Mouse (Mus musculus) macrophage (primary cell): Measurements from ENCODE around the gene Foxb1. TPM values are rescaled to one million over a fixed set of nuclear protein-coding genes. Genes with fewer than 3 reads are reported as not detected.

Source experiments
- H3K27ac ChIP-seq: fragments of 350-480 bp; formaldehyde crosslinking; 2 replicates; pipeline ENCODE4 v1.9.0; 2021
- H3K36me3 ChIP-seq: fragments of 350-480 bp; formaldehyde crosslinking; 2 replicates; pipeline ENCODE4 v1.9.0; 2021; ENCODE audit errors: inconsistent target
- H3K4me3 ChIP-seq: fragments of 350-480 bp; formaldehyde crosslinking; 2 replicates; pipeline ENCODE4 v1.9.0; 2021; ENCODE audit errors: inconsistent target
- H3K79me2 ChIP-seq: fragments of 350-480 bp; formaldehyde crosslinking; 2 replicates; pipeline ENCODE4 v1.9.0; 2021; ENCODE audit errors: inconsistent target
- WGBS: methylation state at CpG from one replicate; pipeline ENCODE4 v1.1.7; 2026; ENCODE audit warnings: inconsistent platforms; ENCODE audit not compliant: missing documents; 5-methylcytosine and 5-hydroxymethylcytosine counted together
- polyA plus RNA-seq: library from polyadenylated mRNA; stranded (reverse); fragments of 250-400 nt; gene quantifications from 3 replicates; pipeline ENCODE4 v1.2.4, GENCODE M21; 2018; ENCODE audit warnings: inconsistent platforms
- total RNA-seq, 78 experiments: library from RNA; depleted of rRNA; stranded (reverse); fragments of 250-400 nt; gene quantifications; 1 replicate in 9 of 78; 2 replicates in 24 of 78; 3 replicates in 43 of 78; 4 replicates in 2 of 78; pipeline ENCODE4 v1.2.4; 2018; ENCODE audit warnings: inconsistent platforms in 56 of 78

The Foxb1 gene
- total RNA-seq (2018; cell fraction: chromatin; rRNA removed) = not detected
- total RNA-seq (2018; cell fraction: cytosol; rRNA removed) = not detected
- not detected for total RNA-seq (2018; cell fraction: nucleus; rRNA removed)
- polyA plus RNA-seq = not detected in 3 replicates

- Histone ChIP-seq H3K36me3 (no peaks in the 10 kb centered on the region), H3K79me2 (no peaks in the 10 kb centered on the region), H3K4me3 (no peak within 1 kb of the TSS), H3K27ac (no peak within 1 kb of the TSS)
- WGBS = 3% methylated on average over 58 of the region's 60 CpGs
Observed at GRCm38 (mm10) chr9:69760371-69761301, at the start of gene Foxb1. Gene Foxb1 (minus strand): TSS chr9:69760940.

- H3K79me2 ChIP-seq = no peaks in the 10 kb centered on the region
- no peak overlapping the region for H3K4me3 ChIP-seq
- H3K36me3 ChIP-seq = no peaks in the 10 kb centered on the region
- H3K27ac ChIP-seq = no peak overlapping the region
- 63% methylated on average over 7 of the region's 7 CpGs for WGBS
Observed at GRCm38 (mm10) chr9:69790562-69790961, 29.8 kb upstream of the Foxb1 start.

GRCm38 (mm10) chr9:69779996-69780395 is 19.3 kb upstream of the Foxb1 start:
- no peaks in the 10 kb centered on the region for H3K36me3 ChIP-seq
- H3K27ac ChIP-seq = no peak overlapping the region
- 81% methylated on average over 2 of the region's 2 CpGs for WGBS
- no peak overlapping the region for H3K4me3 ChIP-seq
- no peaks in the 10 kb centered on the region for H3K79me2 ChIP-seq

- WGBS = 15% methylated on average over 21 of the region's 21 CpGs
- Histone ChIP-seq H3K4me3 (no peak overlapping the region), H3K27ac (no peak overlapping the region), H3K79me2 (no peaks in the 10 kb centered on the region), H3K36me3 (no peaks in the 10 kb centered on the region)
Observed at GRCm38 (mm10) chr9:69769949-69770585, 9.3 kb upstream of the Foxb1 start.

- Histone ChIP-seq H3K36me3 (no peaks in the 10 kb centered on the region), H3K79me2 (no peaks in the 10 kb centered on the region), H3K27ac (no peak overlapping the region), H3K4me3 (no peak overlapping the region)
- 7% methylated on average over 31 of the region's 36 CpGs for WGBS
Observed at GRCm38 (mm10) chr9:69769091-69769948, 8.6 kb upstream of the Foxb1 start.

GRCm38 (mm10) chr9:69768136-69768875 is 7.6 kb upstream of the Foxb1 start:
- Histone ChIP-seq H3K79me2 (no peaks in the 10 kb centered on the region), H3K4me3 (no peak overlapping the region), H3K36me3 (no peaks in the 10 kb centered on the region), H3K27ac (no peak overlapping the region)
- WGBS = 14% methylated on average over 28 of the region's 28 CpGs

- no peaks in the 10 kb centered on the region for H3K36me3 ChIP-seq
- no peak overlapping the region for H3K27ac ChIP-seq
- H3K4me3 ChIP-seq = no peak overlapping the region
- 15% methylated on average over 9 of the region's 12 CpGs for WGBS
- no peaks in the 10 kb centered on the region for H3K79me2 ChIP-seq
Observed at GRCm38 (mm10) chr9:69767421-69767820, 6.7 kb upstream of the Foxb1 start.

- no peak overlapping the region for H3K27ac ChIP-seq
- WGBS = 4% methylated on average over 3 of the region's 4 CpGs
- no peak overlapping the region for H3K4me3 ChIP-seq
- H3K36me3 ChIP-seq = no peaks in the 10 kb centered on the region
- no peaks in the 10 kb centered on the region for H3K79me2 ChIP-seq
Observed at GRCm38 (mm10) chr9:69766936-69767335, 6.2 kb upstream of the Foxb1 start.

GRCm38 (mm10) chr9:69766301-69766700 is 5.6 kb upstream of the Foxb1 start:
- H3K4me3 ChIP-seq = no peak overlapping the region
- H3K36me3 ChIP-seq = no peaks in the 10 kb centered on the region
- WGBS = 5% methylated on average over 8 of the region's 8 CpGs
- no peak overlapping the region for H3K27ac ChIP-seq
- no peaks in the 10 kb centered on the region for H3K79me2 ChIP-seq

GRCm38 (mm10) chr9:69765483-69766050 is 4.8 kb upstream of the Foxb1 start:
- Histone ChIP-seq H3K36me3 (no peaks in the 10 kb centered on the region), H3K27ac (no peak overlapping the region), H3K4me3 (no peak overlapping the region), H3K79me2 (no peaks in the 10 kb centered on the region)
- 8% methylated on average over 7 of the region's 8 CpGs for WGBS

- 9% methylated on average over 42 of the region's 42 CpGs for WGBS
- H3K27ac ChIP-seq = no peak overlapping the region
Observed at GRCm38 (mm10) chr9:69764586-69765482, 4.1 kb upstream of the Foxb1 start.

GRCm38 (mm10) chr9:69763681-69764585 is 3.2 kb upstream of the Foxb1 start:
- H3K79me2 ChIP-seq = no peaks in the 10 kb centered on the region
- 6% methylated on average over 25 of the region's 25 CpGs for WGBS

More at GRCm38 (mm10) chr9:69764586-69765482, 4.1 kb upstream of the Foxb1 start:
- Histone ChIP-seq H3K36me3 (no peaks in the 10 kb centered on the region), H3K79me2 (no peaks in the 10 kb centered on the region), H3K4me3 (no peak overlapping the region)

More at GRCm38 (mm10) chr9:69763681-69764585, 3.2 kb upstream of the Foxb1 start:
- Histone ChIP-seq H3K36me3 (no peaks in the 10 kb centered on the region), H3K4me3 (no peak overlapping the region), H3K27ac (no peak overlapping the region)
